Mouse (Mus musculus) heart, adult 18-20 months (tissue): Measurements from ENCODE around the gene Ubtd2. TPM values are rescaled to one million over a fixed set of nuclear protein-coding genes. Genes with fewer than 3 reads are reported as not detected.

ENCODE experiments used
- DNase-seq, 2 experiments: peaks; one replicate each; pipeline ENCODE4 v3.0.0; 2021 to 2022; ENCODE audit warnings: mixed read lengths in 1 of 2
- total RNA-seq, 2 experiments: library from RNA; stranded (reverse); gene quantifications; 2 replicates each; pipeline ENCODE4 v1.2.3; 2021

The Ubtd2 gene
- total RNA-seq, 2 experiments from 2014 or later, result 3.4 to 4.2 TPM

DNA sequence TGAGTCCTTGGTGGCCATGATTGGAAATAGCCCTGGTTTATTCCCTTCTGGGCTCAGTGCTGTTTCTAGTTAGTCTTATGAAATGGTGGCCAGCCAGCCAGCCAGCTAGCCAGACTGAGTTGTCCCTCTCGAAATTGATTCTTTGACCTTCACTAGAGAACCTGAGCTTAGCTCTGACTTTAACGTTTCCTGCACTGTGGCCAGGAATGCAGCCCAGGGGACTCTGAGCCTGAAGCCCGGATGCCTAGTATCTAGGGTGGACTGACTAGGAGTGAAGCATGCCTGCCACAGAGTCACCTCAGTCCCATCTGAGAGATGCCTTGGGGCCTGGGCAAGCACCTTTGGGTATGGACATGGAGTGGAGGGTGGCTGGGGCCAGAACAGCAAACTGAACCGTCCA, 109.5 kb downstream of the Ubtd2 start:
- DNase-seq, result no peak

DNA sequence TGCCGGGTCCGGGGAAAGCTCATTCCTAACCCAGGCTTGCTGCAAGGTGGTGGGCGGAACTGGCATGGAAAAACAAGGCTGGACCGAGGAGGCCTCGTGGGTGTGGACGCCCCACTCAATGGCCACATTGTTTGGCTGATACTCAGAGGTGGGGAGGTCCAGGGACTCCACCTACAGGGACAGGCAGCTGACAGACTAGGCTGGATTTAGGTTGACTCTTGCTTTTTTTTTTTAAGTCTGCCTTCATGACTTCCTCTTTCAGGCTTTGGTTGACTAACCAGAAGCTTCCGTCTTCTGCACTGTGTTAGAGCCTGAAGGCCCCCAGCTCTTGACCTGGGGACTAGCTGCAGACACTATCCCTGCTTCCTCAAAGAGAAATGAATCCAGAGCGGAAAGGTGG, 109.9 kb downstream of the Ubtd2 start:
- peak in 1 of 2 experiments; percentile 83 for DNase-seq

DNA sequence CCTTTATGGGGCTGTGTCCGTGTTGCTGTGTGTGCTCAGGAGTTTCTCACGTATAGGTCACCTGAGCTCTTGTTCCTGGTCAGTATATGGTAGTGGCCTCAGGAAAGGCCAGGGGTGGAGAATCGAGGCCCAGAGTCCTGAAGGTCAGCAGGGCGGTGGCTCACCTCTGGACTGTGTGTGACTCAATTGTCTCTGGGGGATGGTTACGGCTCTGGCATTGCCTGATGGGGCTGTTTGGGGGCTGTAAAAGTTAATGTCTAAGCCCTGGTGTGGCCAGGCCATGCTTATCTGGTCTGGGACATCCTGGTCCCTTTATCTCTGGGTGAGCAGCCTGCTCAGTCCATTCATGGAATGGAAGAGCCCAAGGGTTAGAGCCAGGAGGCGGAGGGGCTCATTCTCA, 111.0 kb downstream of the Ubtd2 start:
- DNase-seq, result no peak

Other genes with a start within 250 kb of the Ubtd2 start
- 10 to 100 TPM; 11.1 to 12.3 TPM for gene Snrnp25, start 250.0 kb upstream of the Ubtd2 start, total RNA-seq
- gene Rhbdf1, start 233.1 kb upstream of the Ubtd2 start, total RNA-seq, result 10 to 100 TPM; 19.2 to 19.3 TPM
- 1 to 10 TPM; 5.6 TPM for gene Mpg, start 228.9 kb upstream of the Ubtd2 start, total RNA-seq
- 10 to 100 TPM; 22.6 to 28.5 TPM for gene Nprl3, start 187.7 kb upstream of the Ubtd2 start, total RNA-seq
- not detected for gene Hba-x, start 179.0 kb upstream of the Ubtd2 start, total RNA-seq
- 1,000 to 10,000 TPM; 7,280 to 8,683 TPM for gene Hba-a1, start 171.9 kb upstream of the Ubtd2 start, total RNA-seq
- gene Hbq1b, start 168.4 kb upstream of the Ubtd2 start, total RNA-seq, result 1 to 10 TPM in 1 of 2 experiments, not detected in 1; 1.4 TPM
- gene Hba-a2, start 158.9 kb upstream of the Ubtd2 start, total RNA-seq, result 1,000 to 10,000 TPM; 8,094 to 8,438 TPM
- 1 to 10 TPM in 1 of 2 experiments, under 1 TPM in 1; 0.87 to 1.2 TPM for gene Hbq1a, start 155.3 kb upstream of the Ubtd2 start, total RNA-seq
- gene Sh3pxd2b, start 107.5 kb upstream of the Ubtd2 start, total RNA-seq, result 1 to 10 TPM; 5.9 to 6.1 TPM
- gene Efcab9, start 76.7 kb downstream of the Ubtd2 start, total RNA-seq, result under 1 TPM in 1 of 2 experiments, not detected in 1; 0.46 TPM
- gene Stk10, start 77.9 kb downstream of the Ubtd2 start, total RNA-seq, result 10 to 100 TPM in 1 of 2 experiments, 1 to 10 TPM in 1; 8.2 to 11.6 TPM
- 10 to 100 TPM; 47.4 to 52.1 TPM for gene Fbxw11, start 187.4 kb downstream of the Ubtd2 start, total RNA-seq